Mouse (Mus musculus) ovary, postnatal 36 days (tissue): Measurements from ENCODE around the gene Atad1.
"Not testable (repeated sequence)": the region's sequence is repeated elsewhere in the genome, so short reads cannot be mapped to it uniquely, and the experiment has no call there.

Experiments
- DNase-seq: peaks from one replicate; pipeline ENCODE4 v3.0.0; 2022; ENCODE audit warnings: low spot score, mixed read lengths

The Atad1 gene

DNA sequence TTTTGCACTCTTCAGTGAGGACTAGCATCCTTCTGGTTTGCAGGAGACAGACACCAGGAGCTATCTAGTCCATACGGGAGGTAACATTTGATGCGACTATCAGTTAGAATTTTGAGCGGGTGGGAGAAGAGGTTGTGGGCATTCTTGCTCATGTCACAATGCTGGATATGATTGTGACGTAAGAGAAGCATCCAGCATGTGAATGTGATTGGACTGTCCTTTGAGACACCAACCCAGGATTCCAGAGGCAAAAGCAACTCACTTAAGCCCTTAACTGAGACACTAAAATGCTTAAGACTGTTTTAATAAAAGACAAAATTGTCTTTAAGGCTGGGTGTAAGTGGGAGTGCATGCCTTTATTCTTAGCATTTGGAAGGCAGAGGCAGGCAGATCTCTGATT is at the start of gene Atad1:
TSS of gene Atad1 (minus strand) at position 101 of the 400 bp plus-strand sequence.
- DNase-seq = no peak

GRCm38 (mm10) chr19:32788016-32788415 is 48.4 kb upstream of the Atad1 start:
- DNase-seq = not testable (repeated sequence)

DNA sequence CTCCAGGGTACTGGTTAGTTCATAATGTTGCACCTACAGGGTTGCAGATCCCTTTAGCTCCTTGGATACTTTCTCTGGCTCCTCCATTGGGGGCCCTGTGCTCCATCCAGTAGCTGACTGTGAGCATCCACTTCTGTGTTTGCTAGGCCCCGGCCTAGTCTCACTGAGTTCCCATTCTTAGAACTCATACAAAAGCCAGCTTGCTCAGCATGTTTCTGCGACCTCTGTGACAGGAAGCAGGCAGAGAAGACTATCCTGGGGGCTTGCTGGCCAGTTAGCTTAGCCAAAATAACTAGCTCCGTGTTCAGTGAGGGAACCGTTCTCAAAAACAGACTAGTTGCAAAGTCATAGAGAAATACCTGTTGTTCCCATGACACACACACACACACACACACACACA is 47.8 kb upstream of the Atad1 start:
- DNase-seq = not testable (repeated sequence)

DNA sequence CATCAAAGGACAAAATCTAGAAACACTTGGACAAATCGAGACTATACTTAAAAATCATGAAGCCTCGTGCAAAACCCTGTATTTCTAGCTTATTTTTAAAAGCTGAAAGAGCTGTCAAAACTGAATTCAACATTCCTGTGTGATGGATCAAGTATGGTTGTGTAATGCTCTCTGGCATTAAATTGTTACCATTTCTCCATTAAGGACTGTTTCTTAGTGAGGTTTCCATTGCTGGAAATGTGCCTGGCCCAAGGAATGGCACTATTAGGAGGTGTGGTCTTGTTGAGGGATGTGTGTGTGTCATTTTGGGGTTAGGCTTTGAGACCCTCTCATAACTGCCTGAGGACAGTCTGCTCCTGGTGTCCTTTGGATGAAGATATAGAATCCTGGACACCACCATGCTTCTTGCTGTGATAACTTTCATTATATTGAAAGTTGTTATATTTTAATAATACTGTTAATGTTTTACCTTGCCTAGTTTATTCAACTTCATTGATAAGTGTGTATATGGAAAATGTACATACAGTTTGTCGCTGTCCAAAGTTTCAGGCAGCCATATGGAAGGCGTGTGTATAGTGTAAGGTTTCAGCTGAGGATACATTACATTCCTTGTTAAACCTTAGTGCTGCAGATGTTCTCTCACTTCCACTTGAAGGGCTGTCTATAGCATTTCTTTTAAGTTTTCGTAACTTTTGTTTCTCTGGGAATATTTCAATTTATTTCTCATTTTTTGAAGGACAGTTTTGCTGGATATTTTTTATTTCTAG is 41.9 kb upstream of the Atad1 start:
- DNase-seq = no peak

DNA sequence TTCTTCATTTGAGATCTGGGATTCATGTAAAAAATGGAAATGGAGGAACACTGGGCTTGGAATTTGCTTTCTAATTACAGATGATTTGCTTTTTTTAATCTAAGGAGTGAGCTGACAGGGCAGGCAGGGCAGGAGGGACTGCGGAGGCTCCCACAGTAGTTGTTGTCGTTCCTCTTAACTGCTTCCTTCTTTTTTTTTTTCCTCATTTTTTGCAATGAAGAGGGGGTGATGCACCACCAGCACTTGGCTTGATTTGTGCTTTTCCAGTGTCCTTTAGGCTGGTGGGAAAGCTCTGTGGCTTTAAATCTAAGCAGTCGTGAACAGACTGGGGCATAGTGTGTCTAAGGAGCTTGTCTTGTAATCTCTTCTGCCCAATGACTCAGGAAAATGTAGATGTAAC is 39.5 kb upstream of the Atad1 start:
- no peak for DNase-seq

GRCm38 (mm10) chr19:32778411-32778810 is 38.8 kb upstream of the Atad1 start:
- DNase-seq = no peak

DNA sequence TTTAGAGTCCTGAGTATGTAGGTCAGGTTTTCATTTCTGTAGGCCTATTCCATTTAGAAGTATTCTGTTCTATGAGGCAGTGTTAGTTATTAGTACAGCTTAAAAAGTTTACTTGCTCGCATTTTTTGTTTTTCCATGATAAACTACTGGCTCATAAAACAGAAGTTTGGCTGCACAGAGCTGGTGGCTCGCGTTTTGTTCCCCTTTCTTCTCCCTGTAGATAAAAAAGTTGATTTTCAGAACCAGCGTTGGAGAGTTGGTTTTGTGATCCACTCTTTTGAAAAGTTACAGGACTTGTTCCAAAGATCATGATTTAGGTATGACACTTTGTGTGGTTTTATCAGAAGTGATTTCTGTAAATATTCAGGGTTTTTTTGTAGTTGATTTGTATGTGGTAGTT is 22.9 kb upstream of the Atad1 start:
- DNase-seq = no peak

DNA sequence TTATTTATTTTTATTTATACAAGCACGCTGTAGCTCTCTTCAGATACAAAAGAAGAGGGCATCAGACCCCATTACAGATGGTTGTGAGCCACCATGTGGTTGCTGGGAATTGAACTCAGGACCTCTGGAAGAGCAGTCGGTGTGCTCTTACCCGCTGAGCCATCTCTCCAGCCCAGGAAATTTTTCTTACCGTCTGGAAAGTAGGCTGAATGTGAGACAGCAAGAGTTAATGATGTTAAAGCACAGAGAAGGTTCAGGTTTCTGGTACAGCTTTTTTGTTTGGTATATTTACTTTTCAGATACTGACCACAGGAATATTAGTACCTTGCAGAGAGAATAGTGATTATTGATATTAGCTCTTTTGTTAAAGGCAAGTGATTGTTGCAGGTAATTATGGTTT is 21.6 kb upstream of the Atad1 start:
- no peak for DNase-seq

DNA sequence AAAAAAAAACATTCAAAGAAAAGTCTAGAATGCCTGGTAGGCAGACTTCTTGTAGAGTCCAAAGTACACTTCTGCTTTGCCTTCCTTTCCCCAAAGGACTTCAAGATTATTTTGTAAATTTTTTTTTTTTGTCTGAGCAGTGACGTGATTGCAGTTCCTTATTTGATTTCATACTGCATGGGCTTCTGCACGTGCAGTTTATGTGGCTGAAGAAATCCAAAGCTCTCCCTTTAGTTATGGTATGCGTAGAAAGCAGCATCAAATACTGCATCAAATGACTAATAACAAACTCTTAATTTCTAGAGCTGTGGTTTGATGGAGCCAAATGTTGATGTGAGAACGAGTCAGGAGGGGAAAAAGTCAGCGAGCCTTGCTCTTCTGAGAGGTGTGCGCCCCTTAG is 20.9 kb upstream of the Atad1 start:
- no peak for DNase-seq

GRCm38 (mm10) chr19:32759357-32760024 is 19.9 kb upstream of the Atad1 start:
- no peak for DNase-seq

GRCm38 (mm10) chr19:32758793-32759161 is 19.2 kb upstream of the Atad1 start:
- no peak for DNase-seq

DNA sequence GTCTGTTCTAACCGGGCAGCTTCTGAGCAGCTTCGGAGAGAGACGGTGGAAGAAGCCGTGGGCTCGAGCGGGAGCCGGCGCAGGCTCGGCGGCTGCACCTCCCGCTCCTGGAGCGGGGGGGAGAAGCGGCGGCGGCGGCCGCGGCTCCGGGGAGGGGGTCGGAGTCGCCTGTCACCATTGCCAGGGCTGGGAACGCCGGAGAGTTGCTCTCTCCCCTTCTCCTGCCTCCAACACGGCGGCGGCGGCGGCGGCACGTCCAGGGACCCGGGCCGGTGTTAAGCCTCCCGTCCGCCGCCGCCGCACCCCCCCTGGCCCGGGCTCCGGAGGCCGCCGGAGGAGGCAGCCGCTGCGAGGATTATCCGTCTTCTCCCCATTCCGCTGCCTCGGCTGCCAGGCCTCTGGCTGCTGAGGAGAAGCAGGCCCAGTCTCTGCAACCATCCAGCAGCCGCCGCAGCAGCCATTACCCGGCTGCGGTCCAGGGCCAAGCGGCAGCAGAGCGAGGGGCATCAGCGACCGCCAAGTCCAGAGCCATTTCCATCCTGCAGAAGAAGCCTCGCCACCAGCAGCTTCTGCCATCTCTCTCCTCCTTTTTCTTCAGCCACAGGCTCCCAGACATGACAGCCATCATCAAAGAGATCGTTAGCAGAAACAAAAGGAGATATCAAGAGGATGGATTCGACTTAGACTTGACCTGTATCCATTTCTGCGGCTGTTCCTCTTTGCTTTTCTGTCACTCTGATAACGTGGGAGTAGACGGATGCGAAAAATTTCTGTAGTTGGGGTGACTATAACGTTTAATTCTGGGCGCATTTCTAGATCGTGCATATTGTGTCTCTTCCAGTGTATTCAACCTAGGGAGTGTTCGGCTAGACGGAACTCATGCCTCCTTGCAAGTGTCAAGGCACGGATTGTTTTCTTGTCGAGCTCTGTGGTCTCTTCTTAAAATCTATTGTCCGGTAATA is 18.5 kb upstream of the Atad1 start:
- peak; percentile 60 for DNase-seq

GRCm38 (mm10) chr19:32756900-32757725 is 17.5 kb upstream of the Atad1 start, which contains the start of gene Pten:
Pten (plus strand) TSS chr19:32757497.
- peak; percentile 99 for DNase-seq

DNA sequence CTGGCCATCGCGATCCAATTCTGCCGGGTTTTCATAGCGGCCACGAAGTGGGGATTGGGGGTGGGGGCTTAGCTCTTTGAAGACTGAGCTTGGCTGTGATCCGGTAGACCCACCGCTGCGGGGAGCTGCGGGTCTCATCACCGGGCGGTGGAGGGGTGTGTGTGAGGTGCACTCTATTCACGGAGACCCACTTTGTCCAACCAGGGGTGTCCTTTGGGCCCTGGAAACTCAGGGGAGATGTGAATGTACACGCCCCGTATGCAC is 17.0 kb upstream of the Atad1 start:
- no peak for DNase-seq

- peak; percentile 97 for DNase-seq
Measured at GRCm38 (mm10) chr19:32755792-32756635, 16.4 kb upstream of the Atad1 start.

DNA sequence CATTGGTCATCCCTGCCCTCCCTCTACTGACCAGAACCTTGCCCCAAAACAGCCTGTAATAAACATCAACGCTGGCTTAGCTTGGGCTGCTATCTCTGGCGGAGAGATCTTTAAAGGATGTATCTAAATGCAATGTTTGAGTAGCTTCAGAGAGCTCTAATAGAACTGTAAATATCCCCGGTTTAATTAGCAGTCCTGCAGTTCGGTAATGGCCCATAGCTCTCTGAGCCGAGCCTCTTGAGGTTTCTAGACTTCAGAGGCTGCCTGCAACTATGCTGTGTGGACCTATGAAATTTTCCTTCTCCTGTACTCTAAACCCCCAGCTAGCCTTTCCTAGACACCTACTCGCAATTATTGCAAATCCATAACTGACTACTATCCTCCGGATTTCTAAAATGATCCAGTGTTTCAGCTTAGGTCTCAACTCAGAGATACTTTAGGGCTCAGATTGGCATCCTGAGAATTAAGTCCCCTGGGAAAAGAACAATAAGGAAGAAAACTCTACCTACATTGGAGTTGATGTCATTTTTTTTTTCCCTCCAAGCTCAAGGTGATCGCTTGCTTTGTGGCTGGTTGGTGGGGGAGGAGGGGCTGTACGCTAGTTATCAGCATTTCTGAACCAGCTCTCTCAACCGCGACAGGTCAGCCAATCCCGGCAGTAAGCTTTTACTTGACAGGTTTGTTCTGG is 15.7 kb upstream of the Atad1 start:
- no peak for DNase-seq

DNA sequence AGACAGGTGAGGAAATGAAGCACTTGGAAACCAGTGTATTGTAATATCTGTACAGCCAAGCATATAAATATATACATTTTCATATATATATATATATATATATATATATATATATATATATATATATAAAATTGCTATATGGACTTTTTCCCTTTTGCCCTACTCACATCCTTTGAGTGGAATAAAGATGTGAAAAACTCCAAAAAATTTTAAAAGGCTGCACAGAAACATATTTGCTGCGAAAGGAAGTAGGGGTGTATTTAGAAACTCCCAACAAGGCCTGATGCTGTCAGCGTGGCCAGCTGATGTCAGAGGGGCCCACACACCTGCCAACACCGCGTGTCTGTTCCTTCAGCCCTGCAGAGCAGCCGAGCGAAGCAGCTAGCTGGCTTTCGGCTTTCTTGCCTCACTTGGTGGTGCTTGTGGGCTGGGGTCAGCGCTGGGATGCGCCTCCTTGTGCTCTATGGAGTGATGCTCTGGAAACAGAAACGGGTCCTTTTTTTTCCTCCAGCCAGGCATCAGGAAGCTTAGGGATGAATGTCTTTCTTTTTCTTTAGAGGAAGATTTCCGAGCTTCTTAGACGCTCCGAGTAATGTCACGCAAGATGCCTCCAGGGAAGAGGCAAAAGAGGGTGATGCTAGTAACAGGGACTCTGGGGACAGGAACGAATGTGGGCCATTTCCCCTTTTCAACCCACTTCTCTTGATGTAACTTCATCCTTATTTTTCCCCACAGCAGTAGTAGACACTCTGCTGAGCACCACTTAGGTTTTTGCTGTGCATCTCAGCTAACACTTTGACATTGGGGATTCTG is 14.8 kb upstream of the Atad1 start:
- DNase-seq = no peak

GRCm38 (mm10) chr19:32753386-32753785 is 13.8 kb upstream of the Atad1 start:
- no peak for DNase-seq

DNA sequence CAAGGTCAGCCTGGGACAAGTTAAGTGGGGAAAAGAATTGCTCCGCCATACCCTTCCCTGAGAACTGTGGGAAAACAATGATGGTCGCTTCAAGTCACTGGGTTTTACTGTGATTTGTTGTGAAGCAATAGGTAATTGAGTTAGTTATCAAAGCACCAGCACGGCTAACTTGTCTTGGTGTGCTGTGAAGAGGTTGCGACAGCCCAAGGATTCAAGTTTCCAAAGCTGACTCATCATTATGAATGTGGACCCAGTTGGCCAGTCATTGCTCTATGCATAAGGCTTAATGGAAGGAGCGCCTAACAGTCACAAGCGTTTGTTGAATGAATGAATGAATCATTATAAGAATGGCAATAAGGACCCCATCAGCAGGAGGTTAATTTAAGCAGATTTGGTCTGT is 12.8 kb upstream of the Atad1 start:
- no peak for DNase-seq
